Mouse (Mus musculus) hindbrain, embryonic 14.5 days (tissue): ENCODE results near the gene Tmem203. TPM values are rescaled to one million over a fixed set of nuclear protein-coding genes. Genes with fewer than 3 reads are reported as not detected.

Experiments
- ATAC-seq: fragments of 200-750 bp; cut with Nextera tagmentation; 2 replicates; pipeline ENCODE4 v1.8.0; 2017; ENCODE audit warnings: moderate number of reproducible peaks, mild to moderate bottlenecking, moderate TSS enrichment, moderate library complexity; ENCODE audit not compliant: low FRiP score
- DNase-seq: peaks from one replicate; pipeline ENCODE4 v3.0.0-alpha.2; 2015; ENCODE audit warnings: low spot score
- H3K27ac ChIP-seq: fragments of 300-500 bp; sonication (generic); 2 replicates; pipeline ENCODE4 v1.5.1; 2014; ENCODE audit warnings: mild to moderate bottlenecking, moderate library complexity
- H3K27me3 ChIP-seq: fragments of 300-500 bp; sonication (generic); 2 replicates; pipeline ENCODE4 v1.6.1; 2014; ENCODE audit warnings: mild to moderate bottlenecking, low read length, mixed read lengths; ENCODE audit not compliant: control insufficient read depth, insufficient read depth
- H3K36me3 ChIP-seq: fragments of 300-500 bp; sonication (generic); replicated peaks from 2 replicates; pipeline ENCODE4 v1.6.1; 2014; ENCODE audit not compliant: control insufficient read depth, insufficient read depth
- H3K4me1 ChIP-seq: fragments of 300-500 bp; sonication (generic); replicated peaks from 2 replicates; pipeline ENCODE4 v1.6.1; 2014; ENCODE audit warnings: antibody characterized with exemption, low read length, mixed read lengths; ENCODE audit not compliant: control insufficient read depth, insufficient read depth
- H3K4me2 ChIP-seq: fragments of 300-500 bp; sonication (generic); replicated peaks from 2 replicates; pipeline ENCODE4 v1.6.1; 2014; ENCODE audit warnings: mild to moderate bottlenecking, moderate library complexity
- H3K4me3 ChIP-seq: fragments of 300-500 bp; sonication (generic); replicated peaks from 2 replicates; pipeline ENCODE4 v1.5.1; 2014; ENCODE audit warnings: mild to moderate bottlenecking, low read length
- H3K9ac ChIP-seq: fragments of 300-500 bp; sonication (generic); 2 replicates; pipeline ENCODE4 v1.6.1; 2014
- H3K9me3 ChIP-seq: fragments of 300-500 bp; sonication (generic); 2 replicates; pipeline ENCODE4 v1.6.1; 2016; ENCODE audit warnings: low read length; ENCODE audit not compliant: control insufficient read depth
- WGBS: fragments of 180-500 bp; shearing (Covaris S2); extraction: QIAGEN DNeasy Blood & Tissue Kit; methylation state at CpG from one replicate; pipeline ENCODE4 v1.1.7; 2014; 5-methylcytosine and 5-hydroxymethylcytosine counted together
- polyA plus RNA-seq: library from polyadenylated mRNA; unstranded; fragments of >200 nt; fragmentation: Nextera tagmentation; extraction: Ambion mirVana; gene quantifications from 2 replicates; pipeline ENCODE4 v1.2.1, GENCODE M21; 2014

The Tmem203 gene
- polyA plus RNA-seq, 1 experiment from 2014 or later = 12.5 TPM

DNA sequence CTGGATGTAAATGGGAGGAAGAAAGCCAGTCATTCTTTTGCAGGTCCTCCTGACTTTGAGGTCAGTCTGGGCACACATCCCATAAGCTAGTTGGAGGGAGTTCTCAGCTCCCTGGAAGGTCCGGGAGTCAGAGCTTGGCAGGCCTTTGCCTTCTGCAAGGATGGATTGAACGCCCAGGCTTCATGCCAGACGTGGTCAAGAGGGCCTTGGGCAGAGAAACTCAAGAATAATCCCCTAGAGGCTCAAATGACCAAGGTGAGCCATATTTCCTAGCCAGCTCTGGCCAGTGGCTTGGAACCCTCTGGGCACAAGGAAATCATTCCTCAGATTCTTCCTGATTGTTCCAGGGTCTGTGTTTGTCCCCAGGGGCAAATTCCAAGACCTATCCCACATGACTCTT is 9.6 kb downstream of the Tmem203 start:
- Histone ChIP-seq H3K4me2 (peak overlapping the region; percentile 100), H3K4me3 (peak overlapping the region; percentile 84; the same call in 1 of the 2 replicates), H3K9ac (peak overlapping the region; percentile 46), H3K27me3 (0 out of 2 replicates have a peak, but pooled peaks cover 6% of the 10 kb centered on the region), H3K9me3 (no peaks in the 10 kb centered on the region), H3K27ac (no peak overlapping the region), H3K4me1 (peaks cover 45% of the 10 kb centered on the region), H3K36me3 (peaks cover 18% of the 10 kb centered on the region)
- DNase-seq = no peak
- WGBS = 58% methylated on average over 3 of the region's 3 CpGs
- no peak for ATAC-seq

DNA sequence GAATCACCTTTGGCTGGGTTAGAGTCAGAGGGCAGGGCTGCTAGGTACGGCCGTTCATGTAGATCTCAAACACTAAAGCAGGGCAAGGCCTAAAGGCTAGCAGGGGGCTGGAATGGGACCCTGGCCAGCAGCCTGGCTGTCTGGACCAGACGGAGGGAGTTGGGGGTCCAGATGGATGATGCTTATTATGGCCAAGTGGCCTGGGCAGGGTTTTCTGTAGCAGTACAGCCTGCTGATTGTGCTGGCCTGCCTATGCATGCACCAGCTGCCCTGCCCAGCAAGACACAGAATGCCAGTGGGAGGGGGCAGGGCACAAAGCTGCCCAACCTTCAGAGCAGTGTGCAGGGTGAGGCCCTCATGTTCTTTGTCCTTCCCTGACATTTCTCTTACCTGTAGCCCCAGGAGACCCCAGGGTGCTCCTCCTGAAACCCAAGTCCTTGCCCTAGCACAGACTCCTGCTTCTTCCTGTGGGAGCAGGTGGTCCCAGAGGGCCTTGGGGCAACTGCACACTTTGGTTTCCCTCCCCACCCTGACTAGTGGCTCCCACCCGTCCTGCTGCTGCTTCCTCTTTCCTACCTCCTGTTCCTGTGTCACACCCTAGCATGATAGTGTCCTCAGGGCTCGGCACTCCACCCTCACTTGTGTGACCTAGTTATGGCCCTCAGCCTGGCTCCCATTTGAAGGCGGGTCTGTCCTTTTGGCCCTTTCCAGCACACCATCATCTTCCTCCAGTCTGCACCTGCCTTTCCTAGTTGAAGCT is 10.8 kb downstream of the Tmem203 start:
- peaks cover 31% of the 10 kb centered on the region for H3K36me3 ChIP-seq
- 0 out of 2 replicates have a peak, but pooled peaks cover 6% of the 10 kb centered on the region for H3K27me3 ChIP-seq
- peak overlapping the region; percentile 100 for H3K4me2 ChIP-seq
- no peak for DNase-seq
- peak overlapping the region; percentile 44 for H3K9ac ChIP-seq
- no peak for ATAC-seq
- peaks cover 48% of the 10 kb centered on the region for H3K4me1 ChIP-seq
- H3K27ac ChIP-seq = peak overlapping the region; percentile 65
- H3K4me3 ChIP-seq = peak overlapping the region; percentile 18
- H3K9me3 ChIP-seq = no peaks in the 10 kb centered on the region
- WGBS = 64% methylated on average over 6 of the region's 6 CpGs

DNA sequence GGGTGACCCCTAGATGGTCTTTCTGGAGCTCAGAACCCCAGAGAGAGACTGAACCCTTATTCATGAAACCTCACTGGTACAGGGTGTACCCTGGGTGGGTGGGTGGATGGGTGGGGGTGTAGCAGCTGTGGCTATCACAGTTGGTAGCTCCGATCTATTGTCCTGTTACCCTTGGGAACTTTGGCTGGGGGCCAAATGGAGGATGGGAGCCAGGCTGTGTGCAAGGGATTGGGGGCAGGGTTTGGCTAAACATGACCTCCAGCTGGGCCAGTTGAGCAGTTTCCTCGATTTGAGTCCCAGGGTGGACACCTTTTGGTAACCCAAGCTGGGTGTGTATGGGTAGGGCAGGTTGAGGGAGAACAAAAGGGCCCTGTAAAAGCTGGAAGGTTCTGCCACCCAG is 11.5 kb downstream of the Tmem203 start:
- peaks cover 54% of the 10 kb centered on the region for H3K4me1 ChIP-seq
- 0 out of 2 replicates have a peak overlapping the region, but pooled peaks have one; percentile 44 for H3K9ac ChIP-seq
- WGBS = 39% methylated on average over 2 of the region's 2 CpGs
- no peak for ATAC-seq
- H3K9me3 ChIP-seq = no peaks in the 10 kb centered on the region
- H3K4me2 ChIP-seq = peak overlapping the region; percentile 100
- peak overlapping the region; percentile 65 for H3K27ac ChIP-seq
- no peak overlapping the region for H3K4me3 ChIP-seq
- 0 out of 2 replicates have a peak, but pooled peaks cover 6% of the 10 kb centered on the region for H3K27me3 ChIP-seq
- H3K36me3 ChIP-seq = peaks cover 31% of the 10 kb centered on the region
- DNase-seq = no peak

DNA sequence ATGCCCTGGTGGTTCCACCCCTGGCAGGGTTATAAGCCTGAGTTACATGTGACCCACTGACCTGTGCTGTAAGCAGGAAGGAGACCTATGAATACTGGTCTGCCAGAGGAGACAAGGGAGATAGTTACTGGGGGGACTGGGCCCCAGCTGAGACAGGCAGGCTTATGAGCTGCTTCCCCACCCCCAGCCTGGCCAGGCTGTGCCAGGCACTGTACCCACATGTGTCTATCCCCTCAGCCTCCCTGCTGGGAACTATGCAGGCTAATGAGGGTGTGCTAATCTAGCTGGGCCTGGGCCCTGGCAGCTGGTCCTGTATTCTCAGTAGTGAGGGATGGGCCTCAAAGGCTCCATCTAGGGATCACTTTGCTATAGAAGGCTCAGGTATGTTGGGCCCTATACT is 12.0 kb downstream of the Tmem203 start:
- Histone ChIP-seq H3K27ac (peak overlapping the region; percentile 65; the same call in 1 of the 2 replicates), H3K4me3 (no peak overlapping the region), H3K27me3 (0 out of 2 replicates have a peak, but pooled peaks cover 6% of the 10 kb centered on the region), H3K4me1 (peaks cover 54% of the 10 kb centered on the region), H3K9me3 (no peaks in the 10 kb centered on the region), H3K4me2 (peak overlapping the region; percentile 100), H3K9ac (peak overlapping the region; percentile 8; the same call in 1 of the 2 replicates), H3K36me3 (peaks cover 31% of the 10 kb centered on the region)
- ATAC-seq (no peak), DNase-seq (no peak)

DNA sequence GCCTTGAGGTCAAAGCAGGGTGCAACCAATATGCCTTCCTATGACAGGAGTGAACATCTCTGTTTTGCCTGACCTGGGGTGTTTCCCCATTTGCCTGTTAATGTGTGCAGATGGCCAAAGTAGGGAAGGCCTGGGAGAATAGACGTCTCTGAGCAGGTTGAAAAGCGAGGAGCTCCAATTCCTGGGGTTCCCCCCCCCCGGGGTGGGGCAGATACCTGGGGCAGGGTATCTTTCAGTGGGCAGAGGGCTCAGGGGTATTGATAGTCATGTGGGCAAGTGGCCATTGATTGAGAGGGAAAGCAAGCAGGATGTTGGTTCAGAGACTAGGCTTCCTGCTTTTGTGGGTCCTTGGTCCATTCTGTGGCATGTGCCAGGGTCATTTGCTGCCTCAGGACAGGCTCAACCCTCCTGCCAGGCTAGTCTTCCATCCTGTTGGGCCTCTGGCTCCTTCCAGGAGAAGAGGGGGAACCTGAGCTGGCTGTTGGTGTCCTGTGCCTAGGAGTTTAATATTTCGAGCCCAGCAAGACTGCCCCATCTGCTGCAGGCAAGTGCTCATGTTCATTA is 12.6 kb downstream of the Tmem203 start:
- Histone ChIP-seq H3K4me1 (peaks cover 54% of the 10 kb centered on the region), H3K27ac (no peak overlapping the region), H3K4me3 (no peak overlapping the region), H3K9me3 (no peaks in the 10 kb centered on the region), H3K9ac (no peak overlapping the region), H3K27me3 (0 out of 2 replicates have a peak, but pooled peaks cover 6% of the 10 kb centered on the region), H3K36me3 (peaks cover 31% of the 10 kb centered on the region), H3K4me2 (peak overlapping the region; percentile 100; the same call in 1 of the 2 replicates)
- DNase-seq (no peak), ATAC-seq (no peak)
- 73% methylated on average over 4 of the region's 4 CpGs for WGBS

DNA sequence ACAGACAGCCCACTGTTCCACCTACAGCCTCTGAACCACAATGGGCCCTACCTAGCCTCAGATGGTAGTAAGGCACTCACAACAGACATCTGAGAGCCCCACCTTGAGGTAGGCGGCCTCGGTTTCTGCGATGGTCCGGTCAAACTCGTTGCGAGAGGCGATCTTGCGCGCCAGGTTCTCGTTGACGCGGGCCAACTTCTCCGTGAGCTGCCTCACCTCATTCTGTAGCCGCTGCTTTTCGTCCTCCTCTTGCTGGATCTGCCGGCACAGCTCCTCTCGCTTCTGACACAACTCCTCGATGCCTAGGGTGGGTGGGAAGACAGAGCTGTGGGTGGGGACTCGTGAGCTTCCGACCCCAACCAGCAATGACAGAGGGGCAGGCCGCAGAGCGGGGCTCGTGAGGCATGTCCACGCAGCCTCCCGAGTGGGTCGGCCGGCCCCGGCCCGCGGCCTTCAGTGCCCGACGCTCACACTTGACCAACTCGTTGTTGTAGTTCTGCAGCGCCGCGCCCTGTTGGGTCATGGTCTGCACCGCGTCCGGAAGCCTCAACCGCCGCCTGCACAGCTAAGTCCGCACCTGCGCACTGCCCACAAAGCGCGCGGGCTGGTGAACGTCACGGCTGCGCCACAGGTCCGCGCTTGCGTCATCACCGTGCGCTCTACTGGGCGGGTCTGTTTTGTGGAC is 16.7 kb downstream of the Tmem203 start, which contains the start of the genes Ssna1 and Anapc2:
Ssna1 (minus strand) TSS at position 612 of the 685 bp plus-strand sequence.
Anapc2 (plus strand) TSS at position 652 of the 685 bp plus-strand sequence.
- H3K27me3 ChIP-seq = no peaks in the 10 kb centered on the region
- peak within 1 kb of the TSS; percentile 95 for H3K9ac ChIP-seq
- peaks cover 69% of the 10 kb centered on the region for H3K36me3 ChIP-seq
- H3K4me3 ChIP-seq = peak within 1 kb of the TSS; percentile 84
- ATAC-seq (peak; percentile 95), DNase-seq (peak; percentile 99)
- H3K4me1 ChIP-seq = peaks cover 26% of the 10 kb centered on the region
- 0% methylated on average over 50 of the region's 55 CpGs for WGBS
- peak within 1 kb of the TSS; percentile 99 for H3K4me2 ChIP-seq
- peak within 1 kb of the TSS; percentile 86 for H3K27ac ChIP-seq
- no peaks in the 10 kb centered on the region for H3K9me3 ChIP-seq

DNA sequence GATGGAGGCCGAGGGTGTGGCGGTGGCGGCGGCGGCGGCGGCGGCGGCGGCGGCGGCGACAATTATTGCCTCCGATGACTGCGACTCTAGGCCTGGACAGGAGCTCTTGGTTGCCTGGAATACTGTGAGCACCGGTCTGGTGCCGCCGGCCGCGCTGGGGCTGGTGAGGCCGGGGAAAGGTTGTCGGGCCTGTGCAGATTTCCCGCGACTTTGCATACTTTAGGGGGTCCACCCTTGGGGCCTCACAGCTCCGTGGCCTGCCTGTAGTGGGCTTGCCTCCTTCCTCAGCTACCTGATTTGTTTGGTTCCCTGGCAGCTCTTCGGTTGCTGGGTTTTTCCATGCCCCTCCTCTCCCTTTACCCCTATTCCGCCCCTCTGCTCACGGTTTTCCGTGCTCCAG is 17.3 kb downstream of the Tmem203 start:
- peak overlapping the region; percentile 98 for H3K4me2 ChIP-seq
- peaks cover 21% of the 10 kb centered on the region for H3K4me1 ChIP-seq
- DNase-seq (no peak), ATAC-seq (peak; percentile 73)
- no peaks in the 10 kb centered on the region for H3K9me3 ChIP-seq
- no peaks in the 10 kb centered on the region for H3K27me3 ChIP-seq
- peak overlapping the region; percentile 52; the same call in 1 of the 2 replicates for H3K27ac ChIP-seq
- H3K36me3 ChIP-seq = peaks cover 75% of the 10 kb centered on the region
- H3K9ac ChIP-seq = peak overlapping the region; percentile 95
- peak overlapping the region; percentile 84 for H3K4me3 ChIP-seq
- WGBS = under 1% methylated on average over 29 of the region's 29 CpGs

DNA sequence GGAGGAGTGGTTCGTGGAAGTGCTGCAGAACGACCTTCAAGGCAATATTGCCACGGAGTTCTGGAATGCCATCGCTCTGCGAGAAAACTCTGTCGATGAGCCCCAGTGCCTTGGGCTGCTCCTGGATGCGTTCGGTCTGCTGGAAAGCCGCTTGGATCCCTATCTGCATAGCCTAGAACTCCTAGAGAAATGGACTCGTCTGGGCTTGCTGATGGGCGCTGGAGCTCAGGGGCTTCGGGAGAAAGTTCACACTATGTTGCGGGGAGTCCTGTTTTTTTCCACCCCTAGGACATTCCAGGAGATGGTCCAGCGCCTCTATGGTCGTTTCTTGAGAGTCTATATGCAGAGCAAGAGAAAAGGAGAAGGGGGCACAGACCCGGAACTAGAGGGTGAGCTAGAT is 17.8 kb downstream of the Tmem203 start:
- no peak for DNase-seq
- Histone ChIP-seq H3K27me3 (no peaks in the 10 kb centered on the region), H3K4me1 (peaks cover 19% of the 10 kb centered on the region), H3K27ac (peak overlapping the region; percentile 52; the same call in 1 of the 2 replicates), H3K4me3 (peak overlapping the region; percentile 84), H3K9ac (peak overlapping the region; percentile 95), H3K9me3 (no peaks in the 10 kb centered on the region), H3K36me3 (peaks cover 76% of the 10 kb centered on the region), H3K4me2 (peak overlapping the region; percentile 98)
- 42% methylated on average over 16 of the region's 16 CpGs for WGBS
- ATAC-seq = no peak
